Mouse (Mus musculus): ENCODE measurements around the gene Rpl29.
A peak's percentile ranks its signal among the peaks of the same experiment; 100 is the strongest.

The Rpl29 gene

GRCm38 (mm10) chr9:106417841-106418625, 11.2 kb upstream of the Rpl29 start:
- DNase-seq = peak; percentile 72

- no peak for DNase-seq
These were observed 8.6 kb upstream of the Rpl29 start for GRCm38 (mm10) chr9:106420608-106421007.

GRCm38 (mm10) chr9:106421033-106421864, 8.0 kb upstream of the Rpl29 start:
- DNase-seq = no peak

- peak; percentile 91 for DNase-seq
These were observed 7.4 kb upstream of the Rpl29 start for GRCm38 (mm10) chr9:106421865-106422160.

- no peak for DNase-seq
These were observed 484 bp upstream of the Rpl29 start for GRCm38 (mm10) chr9:106428719-106429220.

GRCm38 (mm10) chr9:106430015-106430264, 686 bp downstream of the Rpl29 start:
- peak; percentile 58 for DNase-seq

GRCm38 (mm10) chr9:106433389-106433788, 4.1 kb downstream of the Rpl29 start:
- no peak for DNase-seq

GRCm38 (mm10) chr9:106436566-106436965, 7.3 kb downstream of the Rpl29 start:
- peak; percentile 61 for DNase-seq

GRCm38 (mm10) chr9:106442680-106443079, 13.4 kb downstream of the Rpl29 start:
- DNase-seq = no peak

GRCm38 (mm10) chr9:106444836-106445235, 15.6 kb downstream of the Rpl29 start:
- no peak for DNase-seq

- DNase-seq = peak; percentile 97
These were observed 18.1 kb downstream of the Rpl29 start, which contains the start of the genes Abhd14b and Abhd14a for GRCm38 (mm10) chr9:106447348-106447747. Gene Abhd14b (plus strand): TSS chr9:106447459. Gene Abhd14a (minus strand): TSS chr9:106447678.

GRCm38 (mm10) chr9:106447951-106448350, 18.7 kb downstream of the Rpl29 start:
- DNase-seq = peak; percentile 86

GRCm38 (mm10) chr9:106448498-106449031, 19.3 kb downstream of the Rpl29 start:
- DNase-seq = peak; percentile 88

GRCm38 (mm10) chr9:106449947-106450346, 20.7 kb downstream of the Rpl29 start:
- peak; percentile 67 for DNase-seq

- DNase-seq = peak; percentile 80
These were observed 21.4 kb downstream of the Rpl29 start for GRCm38 (mm10) chr9:106450661-106451060.

GRCm38 (mm10) chr9:106451298-106451697, 22.0 kb downstream of the Rpl29 start:
- peak; percentile 66 for DNase-seq

- no peak for DNase-seq
These were observed 22.6 kb downstream of the Rpl29 start for GRCm38 (mm10) chr9:106451899-106452298.

GRCm38 (mm10) chr9:106452351-106452750, 23.1 kb downstream of the Rpl29 start:
- DNase-seq = no peak

GRCm38 (mm10) chr9:106452821-106453220, 23.6 kb downstream of the Rpl29 start:
- DNase-seq = peak; percentile 91

GRCm38 (mm10) chr9:106453271-106454070, 24.2 kb downstream of the Rpl29 start, which contains the start of gene Pcbp4:
Gene Pcbp4 (plus strand): TSS chr9:106453291.
- peak; percentile 84 for DNase-seq

- DNase-seq = peak; percentile 74
These were observed 25.0 kb downstream of the Rpl29 start for GRCm38 (mm10) chr9:106454071-106454761.
